25 mouse cellular contexts compared by ENCODE assay signal in the genomic region with DNA sequence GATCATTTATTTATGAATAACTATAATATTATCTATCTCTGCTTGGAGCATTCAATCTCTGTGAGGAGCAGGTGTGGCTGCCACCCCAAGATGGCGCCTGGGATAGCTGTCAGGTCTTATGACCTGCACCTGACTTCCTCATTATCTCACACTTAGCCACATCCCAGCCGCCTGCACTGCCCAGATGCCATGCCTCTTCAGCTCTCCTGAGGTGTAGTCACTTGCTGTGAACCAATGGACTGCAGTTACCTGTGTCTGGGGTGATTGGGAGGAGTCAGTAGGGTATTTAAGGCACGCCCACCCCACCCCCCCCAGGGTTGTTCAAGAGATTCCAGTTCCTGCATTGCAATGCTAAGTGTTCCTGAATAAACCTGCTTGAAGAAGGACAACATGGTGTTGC.
DNase-seq lines count a peak whose midpoint lies in the region; ATAC-seq lines count a peak whose summit lies in the region.
"Had no signal": no experiment of that assay in that cellular context is flagged by ENCODE, and none has a peak within 500 bp of the region (broad histone marks: within the 10 kb centered on the region; RNA-seq: fewer than 3 reads in every experiment).

No protein-coding gene starts in this region.

- no peaks in the 10 kb centered on the region for H3K36me3 ChIP-seq in heart, embryonic 11.5 days (ENCODE audit: control insufficient read depth, insufficient read depth, low read length)
- no peaks in the 10 kb centered on the region for H3K36me3 ChIP-seq in liver, embryonic 12.5 days
- H3K36me3 ChIP-seq in kidney, embryonic 14.5 days (ENCODE audit: control insufficient read depth, insufficient read depth, low read length): no peaks in the 10 kb centered on the region
- H3K36me3 ChIP-seq: embryonic facial prominence, embryonic 10.5 days; embryonic facial prominence, embryonic 12.5 days; forebrain, embryonic 15.5 days; G1E had no signal

- WGBS in heart, embryonic 11.5 days (ENCODE audit: insufficient replicate concordance): 62% methylated on average over 3 of the region's 3 CpGs
- 40% methylated on average over 3 of the region's 3 CpGs for WGBS in liver, embryonic 12.5 days (ENCODE audit: insufficient replicate concordance)
- WGBS in kidney, embryonic 14.5 days: 74% methylated on average over 3 of the region's 3 CpGs

- H3K27ac ChIP-seq in heart, embryonic 11.5 days (ENCODE audit: low read depth, low read length): no peak overlapping the region
- H3K27ac ChIP-seq in liver, embryonic 12.5 days: no peak overlapping the region
- H3K27ac ChIP-seq in kidney, embryonic 14.5 days (ENCODE audit: low read depth, low read length): no peak overlapping the region
- H3K27ac ChIP-seq: embryonic facial prominence, embryonic 10.5 days; embryonic facial prominence, embryonic 12.5 days; forebrain, embryonic 13.5 days; forebrain, embryonic 15.5 days had no signal

- H3K9me3 ChIP-seq in heart, embryonic 11.5 days (replicated peaks; ENCODE audit: control insufficient read depth, low read length): no peaks in the 10 kb centered on the region
- H3K9me3 ChIP-seq in liver, embryonic 12.5 days (replicated peaks): no peaks in the 10 kb centered on the region
- no peaks in the 10 kb centered on the region for H3K9me3 ChIP-seq in kidney, embryonic 14.5 days (ENCODE audit: control insufficient read depth, low read length)
- H3K9me3 ChIP-seq: embryonic facial prominence, embryonic 10.5 days; embryonic facial prominence, embryonic 12.5 days; forebrain, embryonic 13.5 days; forebrain, embryonic 15.5 days; G1E had no signal

- no peaks in the 10 kb centered on the region for H3K4me1 ChIP-seq in heart, embryonic 11.5 days (ENCODE audit: control insufficient read depth, insufficient read depth, low read length)
- no peaks in the 10 kb centered on the region for H3K4me1 ChIP-seq in liver, embryonic 12.5 days
- no peaks in the 10 kb centered on the region for H3K4me1 ChIP-seq in kidney, embryonic 14.5 days (ENCODE audit: control insufficient read depth, insufficient read depth, low read length)
- H3K4me1 ChIP-seq: embryonic facial prominence, embryonic 10.5 days; embryonic facial prominence, embryonic 12.5 days; forebrain, embryonic 13.5 days; forebrain, embryonic 15.5 days had no signal

- H3K4me2 ChIP-seq in heart, embryonic 11.5 days: no peak overlapping the region
- H3K4me2 ChIP-seq in liver, embryonic 12.5 days: no peak overlapping the region
- no peak overlapping the region for H3K4me2 ChIP-seq in kidney, embryonic 14.5 days (replicated peaks; ENCODE audit: low read depth, low read length)
- H3K4me2 ChIP-seq: embryonic facial prominence, embryonic 12.5 days; forebrain, embryonic 13.5 days; forebrain, embryonic 15.5 days had no signal

- H3K27me3 ChIP-seq in heart, embryonic 11.5 days (ENCODE audit: control insufficient read depth, insufficient read depth, low read length): no peaks in the 10 kb centered on the region
- H3K27me3 ChIP-seq in liver, embryonic 12.5 days (replicated peaks): no peaks in the 10 kb centered on the region
- H3K27me3 ChIP-seq in kidney, embryonic 14.5 days (ENCODE audit: control insufficient read depth, insufficient read depth, low read length): no peaks in the 10 kb centered on the region
- H3K27me3 ChIP-seq: CH12.LX; embryonic facial prominence, embryonic 12.5 days; forebrain, embryonic 13.5 days; forebrain, embryonic 15.5 days; Patski had no signal

- ATAC-seq in heart, embryonic 11.5 days (replicated peaks; ENCODE audit: insufficient number of reproducible peaks, low FRiP score, low TSS enrichment): no peak
- ATAC-seq in liver, embryonic 12.5 days: no peak
- ATAC-seq in kidney, embryonic 14.5 days (ENCODE audit: low FRiP score, low TSS enrichment): no peak
- ATAC-seq: CD4-positive, CD25-positive, alpha-beta regulatory T cell, adult 4 months; forebrain, embryonic 13.5 days; forebrain, embryonic 15.5 days; forebrain, postnatal 0 days; Patski had no signal

- no peak overlapping the region for H3K4me3 ChIP-seq in heart, embryonic 11.5 days (ENCODE audit: low read depth, low read length)
- no peak overlapping the region for H3K4me3 ChIP-seq in liver, embryonic 12.5 days
- no peak overlapping the region for H3K4me3 ChIP-seq in kidney, embryonic 14.5 days (ENCODE audit: low read length)
- H3K4me3 ChIP-seq: embryonic facial prominence, embryonic 10.5 days; embryonic facial prominence, embryonic 12.5 days; forebrain, embryonic 13.5 days; forebrain, embryonic 15.5 days had no signal

- H3K9ac ChIP-seq in heart, embryonic 11.5 days (ENCODE audit: low read depth, low read length): no peak overlapping the region
- no peak overlapping the region for H3K9ac ChIP-seq in liver, embryonic 12.5 days
- H3K9ac ChIP-seq in kidney, embryonic 14.5 days (ENCODE audit: low read depth, low read length): no peak overlapping the region
- H3K9ac ChIP-seq: embryonic facial prominence, embryonic 12.5 days; forebrain, embryonic 13.5 days; forebrain, embryonic 15.5 days; forebrain, postnatal 0 days had no signal

- peak; percentile 84 for DNase-seq in heart, adult 11 months
- DNase-seq in ES-CJ7 (ENCODE audit: low read depth, low spot score) (peak; percentile 76), R1 (ENCODE audit: low read depth, low spot score) (peak; percentile 67), ZHBTc4 (ENCODE audit: low read depth, low spot score) (peak; percentile 78)
- DNase-seq: adrenal gland, adult 8-10 months; adrenal gland, postnatal 14 days; adrenal gland, postnatal 36 days; B cell, adult 2 months; cerebellum, adult 11-12 months; cerebellum, adult 2 months; cerebellum, adult 9-10 months; cerebellum, postnatal 10 days; cerebellum, postnatal 25 days; forebrain, postnatal 0 days had no signal
